Mouse (Mus musculus) liver, embryonic 11.5 days (tissue): Measurements from ENCODE around the gene Gm49403. TPM values are rescaled to one million over a fixed set of nuclear protein-coding genes. Genes with fewer than 3 reads are reported as not detected.
"Not testable (repeated sequence)": the region's sequence is repeated elsewhere in the genome, so short reads cannot be mapped to it uniquely, and the experiment has no call there.

ENCODE experiments used
- ATAC-seq: fragments of 200-750 bp; cut with Nextera tagmentation; replicated peaks from 2 replicates; pipeline ENCODE4 v1.8.0; 2017; ENCODE audit warnings: moderate number of reproducible peaks, mild to moderate bottlenecking, moderate TSS enrichment, moderate library complexity; ENCODE audit not compliant: low FRiP score
- DNase-seq: peaks from one replicate; pipeline ENCODE4 v3.0.0-alpha.2; 2017; ENCODE audit warnings: low spot score
- H3K27ac ChIP-seq: fragments of 300-500 bp; sonication (generic); 2 replicates; pipeline ENCODE4 v1.5.1; 2014; ENCODE audit warnings: mild to moderate bottlenecking, low read depth, low read length, control low read depth
- H3K27me3 ChIP-seq: fragments of 300-500 bp; sonication (generic); replicated peaks from 2 replicates; pipeline ENCODE4 v1.6.1; 2014; ENCODE audit warnings: low read length, mixed read lengths; ENCODE audit not compliant: control insufficient read depth, insufficient read depth
- H3K36me3 ChIP-seq: fragments of 300-500 bp; sonication (generic); 2 replicates; pipeline ENCODE4 v1.6.1; 2014; ENCODE audit warnings: mild to moderate bottlenecking, low read length, moderate library complexity, mixed read lengths; ENCODE audit not compliant: control insufficient read depth, insufficient read depth
- H3K4me1 ChIP-seq: fragments of 300-500 bp; sonication (generic); replicated peaks from 2 replicates; pipeline ENCODE4 v1.6.1; 2014; ENCODE audit warnings: low read length, mixed read lengths; ENCODE audit not compliant: control insufficient read depth, insufficient read depth
- H3K4me2 ChIP-seq: fragments of 300-500 bp; sonication (generic); 2 replicates; pipeline ENCODE4 v1.6.1; 2014; ENCODE audit warnings: mild to moderate bottlenecking, control low read depth, moderate library complexity
- H3K4me3 ChIP-seq: fragments of 300-500 bp; sonication (generic); 2 replicates; pipeline ENCODE4 v1.5.1; 2014; ENCODE audit warnings: low read depth, low read length, control low read depth
- H3K9ac ChIP-seq: fragments of 300-500 bp; sonication (generic); 2 replicates; pipeline ENCODE4 v1.6.1; 2014; ENCODE audit warnings: low read depth, low read length, control low read depth
- H3K9me3 ChIP-seq: fragments of 300-500 bp; sonication (generic); 2 replicates; pipeline ENCODE4 v1.6.1; 2016; ENCODE audit warnings: low read length, inconsistent platforms, mixed read lengths; ENCODE audit not compliant: control insufficient read depth
- WGBS: fragments of 180-500 bp; shearing (Covaris S2); extraction: QIAGEN DNeasy Blood & Tissue Kit; methylation state at CpG from one replicate; pipeline ENCODE4 v1.1.7; 2014; 5-methylcytosine and 5-hydroxymethylcytosine counted together
- polyA plus RNA-seq: library from polyadenylated mRNA; unstranded; fragments of >200 nt; fragmentation: Nextera tagmentation; extraction: Ambion mirVana; gene quantifications from 2 replicates; pipeline ENCODE4 v1.2.1, GENCODE M21; 2014

Gm49403 gene
- not detected in 2 replicates for polyA plus RNA-seq

- H3K36me3 ChIP-seq = no peaks in the 10 kb centered on the region
- no peaks in the 10 kb centered on the region for H3K9me3 ChIP-seq
- no peaks in the 10 kb centered on the region for H3K27me3 ChIP-seq
- H3K4me3 ChIP-seq = no peak within 1 kb of the TSS
- no peak within 1 kb of the TSS for H3K4me2 ChIP-seq
- 69% methylated on average over 3 of the region's 3 CpGs for WGBS
- DNase-seq (no peak), ATAC-seq (no peak)
- H3K4me1 ChIP-seq = peaks cover 12% of the 10 kb centered on the region
- no peak within 1 kb of the TSS for H3K27ac ChIP-seq
- H3K9ac ChIP-seq = no peak within 1 kb of the TSS
Observed at GRCm38 (mm10) chr19:8883616-8884015, at the start of gene Gm49403, which contains the start of gene Lbhd1. TSS of gene Gm49403 (plus strand) at chr19:8883930. TSS of gene Lbhd1 (plus strand) at chr19:8883732.

- WGBS = 96% methylated on average over 10 of the region's 10 CpGs
- H3K27me3 ChIP-seq, H3K9me3 ChIP-seq, ATAC-seq, H3K4me3 ChIP-seq, H3K4me2 ChIP-seq, H3K9ac ChIP-seq, H3K27ac ChIP-seq, DNase-seq: not testable (repeated sequence)
- H3K36me3 ChIP-seq = peaks cover 34% of the 10 kb centered on the region
- peaks cover 33% of the 10 kb centered on the region for H3K4me1 ChIP-seq
Observed at GRCm38 (mm10) chr19:8836327-8836726, 47.4 kb upstream of the Gm49403 start.

GRCm38 (mm10) chr19:8837251-8837791 is 46.4 kb upstream of the Gm49403 start, which contains the start of gene Bscl2:
TSS of gene Bscl2 (plus strand) at chr19:8837467.
- 2% methylated on average over 38 of the region's 38 CpGs for WGBS
- ATAC-seq (peak; percentile 74), DNase-seq (peak; percentile 87)
- Histone ChIP-seq H3K4me3 (peak within 1 kb of the TSS; percentile 54), H3K27me3 (no peaks in the 10 kb centered on the region), H3K36me3 (peaks cover 24% of the 10 kb centered on the region), H3K4me2 (peak within 1 kb of the TSS; percentile 99), H3K4me1 (peaks cover 33% of the 10 kb centered on the region), H3K9me3 (no peaks in the 10 kb centered on the region), H3K9ac (peak within 1 kb of the TSS; percentile 93), H3K27ac (peak within 1 kb of the TSS; percentile 95)

- H3K36me3 ChIP-seq = peaks cover 18% of the 10 kb centered on the region
- H3K9me3 ChIP-seq = no peaks in the 10 kb centered on the region
- DNase-seq (no peak), ATAC-seq (peak; percentile 11; the same call in 1 of the 2 replicates)
- no peaks in the 10 kb centered on the region for H3K27me3 ChIP-seq
- peak overlapping the region; percentile 99 for H3K4me2 ChIP-seq
- peaks cover 33% of the 10 kb centered on the region for H3K4me1 ChIP-seq
- peak overlapping the region; percentile 93 for H3K9ac ChIP-seq
- H3K27ac ChIP-seq = peak overlapping the region; percentile 95
- peak overlapping the region; percentile 54 for H3K4me3 ChIP-seq
- 26% methylated on average over 15 of the region's 15 CpGs for WGBS
Observed at GRCm38 (mm10) chr19:8838041-8838730, 45.5 kb upstream of the Gm49403 start.

GRCm38 (mm10) chr19:8839103-8839907 is 44.4 kb upstream of the Gm49403 start, which contains the start of gene Gng3:
TSS of gene Gng3 (minus strand) at chr19:8839194.
- H3K27me3 ChIP-seq = no peaks in the 10 kb centered on the region
- H3K9me3 ChIP-seq = no peaks in the 10 kb centered on the region
- peak within 1 kb of the TSS; percentile 99 for H3K4me2 ChIP-seq
- DNase-seq (no peak), ATAC-seq (no peak)
- peak within 1 kb of the TSS; percentile 65 for H3K4me3 ChIP-seq
- H3K36me3 ChIP-seq = peaks cover 11% of the 10 kb centered on the region
- 61% methylated on average over 11 of the region's 11 CpGs for WGBS
- peaks cover 33% of the 10 kb centered on the region for H3K4me1 ChIP-seq
- H3K27ac ChIP-seq = peak within 1 kb of the TSS; percentile 95
- H3K9ac ChIP-seq = peak within 1 kb of the TSS; percentile 93

GRCm38 (mm10) chr19:8839908-8840791 is 43.6 kb upstream of the Gm49403 start:
- 0 out of 2 replicates have a peak overlapping the region, but pooled peaks have one; percentile 46 for H3K27ac ChIP-seq

GRCm38 (mm10) chr19:8841012-8841411 is 42.7 kb upstream of the Gm49403 start:
- Histone ChIP-seq H3K9me3 (no peaks in the 10 kb centered on the region), H3K36me3 (no peaks in the 10 kb centered on the region), H3K4me2 (peak overlapping the region; percentile 75), H3K4me3 (peak overlapping the region; percentile 65), H3K27me3 (no peaks in the 10 kb centered on the region), H3K4me1 (peaks cover 33% of the 10 kb centered on the region), H3K9ac (peak overlapping the region; percentile 74), H3K27ac (no peak overlapping the region)
- WGBS = 81% methylated on average over 7 of the region's 7 CpGs
- DNase-seq (no peak), ATAC-seq (no peak)

More at GRCm38 (mm10) chr19:8839908-8840791, 43.6 kb upstream of the Gm49403 start:
- 24% methylated on average over 29 of the region's 29 CpGs for WGBS
- ATAC-seq = peak; percentile 76
- peak; percentile 74 for DNase-seq
- H3K9ac ChIP-seq = peak overlapping the region; percentile 74
- H3K9me3 ChIP-seq = no peaks in the 10 kb centered on the region
- H3K27me3 ChIP-seq = no peaks in the 10 kb centered on the region
- H3K4me1 ChIP-seq = peaks cover 33% of the 10 kb centered on the region
- H3K36me3 ChIP-seq = peaks cover 4% of the 10 kb centered on the region; the same call in 1 of the 2 replicates
- H3K4me3 ChIP-seq = peak overlapping the region; percentile 65
- peak overlapping the region; percentile 75 for H3K4me2 ChIP-seq
